Comparison of ENCODE assay signal across 26 mouse cellular contexts in genomic region chr15:102532106-102532900, GRCm38 (mm10). TPM values are rescaled to one million over a fixed set of nuclear protein-coding genes. Genes with fewer than 3 reads are reported as not detected.
DNase-seq lines count a peak whose midpoint lies in the region; ATAC-seq and TF ChIP-seq lines count a peak whose summit lies in the region.
"Had no signal": no experiment of that assay in that cellular context is flagged by ENCODE, and none has a peak within 500 bp of the region (broad histone marks: within the 10 kb centered on the region; RNA-seq: fewer than 3 reads in every experiment).

No protein-coding gene starts in this region.

- intact Hi-C loops in left cerebral cortex, postnatal 4 days (cut with DNase I): no loop called here

- H3K27me3 ChIP-seq in hindbrain, postnatal 0 days (ENCODE audit: insufficient read depth, low read length): no peaks in the 10 kb centered on the region
- no peaks in the 10 kb centered on the region for H3K27me3 ChIP-seq in hindbrain, embryonic 16.5 days (replicated peaks; ENCODE audit: control insufficient read depth, insufficient read depth, low read length)
- H3K27me3 ChIP-seq: limb, embryonic 15.5 days; lung, embryonic 15.5 days; megakaryocyte, embryonic 14.5 days; stomach, embryonic 15.5 days had no signal

- no peak overlapping the region for H3K4me2 ChIP-seq in hindbrain, postnatal 0 days (ENCODE audit: low read depth, low read length)
- no peak overlapping the region for H3K4me2 ChIP-seq in hindbrain, embryonic 16.5 days (ENCODE audit: low read length)
- H3K4me2 ChIP-seq: limb, embryonic 15.5 days; lung, embryonic 15.5 days; stomach, embryonic 15.5 days had no signal

- WGBS in hindbrain, postnatal 0 days: 73% methylated on average over 3 of the region's 3 CpGs
- WGBS in hindbrain, embryonic 16.5 days: 85% methylated on average over 3 of the region's 3 CpGs

- H3K4me1 ChIP-seq in hindbrain, postnatal 0 days (ENCODE audit: insufficient read depth, low read length): no peaks in the 10 kb centered on the region
- no peaks in the 10 kb centered on the region for H3K4me1 ChIP-seq in hindbrain, embryonic 16.5 days (ENCODE audit: control insufficient read depth, insufficient read depth, low read depth, low read length)
- H3K4me1 ChIP-seq: forebrain, embryonic 10.5 days; hindbrain, embryonic 10.5 days; limb, embryonic 15.5 days; lung, embryonic 15.5 days; stomach, embryonic 15.5 days had no signal

- no peak overlapping the region for H3K4me3 ChIP-seq in hindbrain, postnatal 0 days (ENCODE audit: low read length)
- H3K4me3 ChIP-seq in hindbrain, embryonic 16.5 days (ENCODE audit: low read length): no peak overlapping the region
- H3K4me3 ChIP-seq: forebrain, embryonic 10.5 days; hindbrain, embryonic 10.5 days; limb, embryonic 15.5 days; lung, embryonic 15.5 days; megakaryocyte, embryonic 14.5 days; stomach, embryonic 15.5 days had no signal

- DNase-seq in cerebellum, postnatal 4 days (ENCODE audit: low spot score in 2 of 2): no peak
- DNase-seq in hindbrain, postnatal 0 days (ENCODE audit: low spot score): no peak
- DNase-seq in cerebellum, adult 11-12 months: peak; percentile 82
- DNase-seq in cerebellum, postnatal 10 days: peak; percentile 66 to 68
- no peak for DNase-seq in left cerebral cortex, postnatal 4 days
- DNase-seq: adrenal gland, postnatal 10 days; kidney, adult 18-20 months; layer of hippocampus, adult 9-11 months; lung, postnatal 36 days; midbrain, embryonic 14.5 days; thymus, postnatal 25 days had no signal

- H3K36me3 ChIP-seq in hindbrain, postnatal 0 days (ENCODE audit: insufficient read depth, low read length): peaks cover 74% of the 10 kb centered on the region
- H3K36me3 ChIP-seq in hindbrain, embryonic 16.5 days (ENCODE audit: control insufficient read depth, insufficient read depth, low read length): peaks cover 29% of the 10 kb centered on the region

- no peak overlapping the region for H3K9ac ChIP-seq in hindbrain, postnatal 0 days (replicated peaks; ENCODE audit: low read length)
- H3K9ac ChIP-seq in hindbrain, embryonic 16.5 days (ENCODE audit: low read depth, low read length): no peak overlapping the region
- H3K9ac ChIP-seq: limb, embryonic 15.5 days; liver, embryonic 14.5 days; lung, embryonic 15.5 days; stomach, embryonic 15.5 days had no signal

- H3K27ac ChIP-seq in hindbrain, postnatal 0 days: 0 out of 2 replicates have a peak overlapping the region, but pooled peaks have one; percentile 32
- H3K27ac ChIP-seq in hindbrain, embryonic 16.5 days (ENCODE audit: low read depth, low read length): no peak overlapping the region
- H3K27ac ChIP-seq: forebrain, embryonic 10.5 days; hindbrain, embryonic 10.5 days; kidney, postnatal 0 days; limb, embryonic 15.5 days; liver, embryonic 14.5 days; lung, embryonic 15.5 days; stomach, embryonic 15.5 days had no signal

- no peaks in the 10 kb centered on the region for H3K9me3 ChIP-seq in hindbrain, postnatal 0 days (ENCODE audit: low read length)
- H3K9me3 ChIP-seq in hindbrain, embryonic 16.5 days (ENCODE audit: control insufficient read depth, low read length): no peaks in the 10 kb centered on the region
- H3K9me3 ChIP-seq: forebrain, embryonic 10.5 days; hindbrain, embryonic 10.5 days; limb, embryonic 15.5 days; lung, embryonic 15.5 days; megakaryocyte, embryonic 14.5 days; stomach, embryonic 15.5 days had no signal

- TF ChIP-seq CTCF in hindbrain, postnatal 0 days (IDR thresholded peaks at IDR 0.05; ENCODE audit: low read depth): no peak

- peak; percentile 82 for ATAC-seq in cerebellum, adult (ENCODE audit: insufficient number of reproducible peaks, low FRiP score, low TSS enrichment)
- ATAC-seq in hindbrain, postnatal 0 days: no peak
- ATAC-seq in hindbrain, embryonic 16.5 days: no peak

RNA-seq across cellular contexts. Expression of gene Npff, which starts 7.6 kb away (rescaled TPM):
- 4.6 and 13.9 TPM in 2 replicates for total RNA-seq in hindbrain, postnatal 0 days (2014; rRNA removed)
- 3.1 and 5.4 TPM in 2 replicates for polyA plus RNA-seq in hindbrain, postnatal 0 days (2015; fragmentation: Nextera tagmentation; extraction: Ambion mirVana)
- polyA plus RNA-seq in hindbrain, embryonic 16.5 days (2015; fragmentation: Nextera tagmentation; extraction: Ambion mirVana): 4.1 and 5.0 TPM in 2 replicates
- 1 to 10 TPM; 3.9 to 5.0 TPM for total RNA-seq in left cerebral cortex, postnatal 4 days (2021)

RNA-seq across cellular contexts. Expression of gene Tarbp2, which starts 14.3 kb away (rescaled TPM):
- total RNA-seq in hindbrain, postnatal 0 days (2014; rRNA removed): 69.9 and 91.1 TPM in 2 replicates
- polyA plus RNA-seq in hindbrain, postnatal 0 days (2015; fragmentation: Nextera tagmentation; extraction: Ambion mirVana): 97.2 and 99.5 TPM in 2 replicates
- 104 and 109 TPM in 2 replicates for polyA plus RNA-seq in hindbrain, embryonic 16.5 days (2015; fragmentation: Nextera tagmentation; extraction: Ambion mirVana)
- 10 to 100 TPM; 71.4 to 72.0 TPM for total RNA-seq in left cerebral cortex, postnatal 4 days (2021)

RNA-seq across cellular contexts. Expression of gene Map3k12, which starts 15.4 kb away (rescaled TPM):
- total RNA-seq in hindbrain, postnatal 0 days (2014; rRNA removed): 68.2 and 86.1 TPM in 2 replicates
- polyA plus RNA-seq in hindbrain, postnatal 0 days (2015; fragmentation: Nextera tagmentation; extraction: Ambion mirVana): 41.2 and 42.0 TPM in 2 replicates
- polyA plus RNA-seq in hindbrain, embryonic 16.5 days (2015; fragmentation: Nextera tagmentation; extraction: Ambion mirVana): 55.7 and 62.4 TPM in 2 replicates
- total RNA-seq in left cerebral cortex, postnatal 4 days (2021): 10 to 100 TPM; 90.1 to 93.0 TPM

RNA-seq across cellular contexts. Expression of gene Gm10337, which starts 28.8 kb away (rescaled TPM):
- not detected in 2 replicates for total RNA-seq in hindbrain, postnatal 0 days (2014; rRNA removed)
- polyA plus RNA-seq in hindbrain, postnatal 0 days (2015; fragmentation: Nextera tagmentation; extraction: Ambion mirVana): 2.7 and 7.3 TPM in 2 replicates
- polyA plus RNA-seq in hindbrain, embryonic 16.5 days (2015; fragmentation: Nextera tagmentation; extraction: Ambion mirVana): 8.1 and 21.8 TPM in 2 replicates
- not detected for total RNA-seq in left cerebral cortex, postnatal 4 days (2021)
- total RNA-seq: left cerebral cortex, adult 18-20 months; left cerebral cortex, postnatal 25 days; neutrophil, adult 5-6 weeks had no signal
- polyA plus RNA-seq: embryonic facial prominence, embryonic 11.5 days; forebrain, embryonic 10.5 days; large intestine, adult 2 months; liver, embryonic 14.5 days; lung, embryonic 15.5 days; midbrain, embryonic 14.5 days had no signal

Comparison
In these comparisons a context has a peak if more than half of its experiments do, and no peak if none do; other contexts are left out.
1. DNase-seq: peak in cerebellum, adult 11-12 months (single experiment) and cerebellum, postnatal 10 days (2 of 2); none in cerebellum, postnatal 4 days (0 of 2), hindbrain, postnatal 0 days (single experiment) and left cerebral cortex, postnatal 4 days (single experiment).